Mouse (Mus musculus): Measurements from ENCODE around the gene Cntn1. TPM values are rescaled to one million over a fixed set of nuclear protein-coding genes. Genes with fewer than 3 reads are reported as not detected.
A peak's percentile ranks its signal among the peaks of the same experiment; 100 is the strongest.

Gene Cntn1
- polyA plus RNA-seq, 1 experiment from 2014 or later, result 1.4 TPM

DNA sequence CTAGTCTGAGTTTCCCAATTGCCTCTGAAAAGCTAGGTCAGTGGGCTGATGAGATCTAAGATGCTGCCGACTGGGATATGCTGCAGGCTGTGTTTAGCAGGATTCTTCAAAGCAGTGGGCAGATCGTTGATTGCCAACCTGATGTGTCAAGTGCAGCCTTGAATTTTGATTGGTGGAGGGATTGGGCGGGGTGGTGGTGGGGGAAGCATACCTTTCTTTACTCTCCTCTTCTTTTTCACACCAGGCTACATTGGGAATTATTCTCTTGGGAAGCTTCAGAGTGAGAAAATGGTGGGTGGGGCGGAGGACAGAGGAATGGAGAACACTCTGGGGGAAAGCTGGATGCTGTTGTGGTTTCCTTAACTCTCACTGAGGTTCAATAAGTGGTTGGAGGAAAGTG, 2.9 kb upstream of the Cntn1 start:
- Histone ChIP-seq H3K27me3 (ENCODE audit: control insufficient read depth, insufficient read depth, low read length) (no peaks in the 10 kb centered on the region), H3K9me3 (ENCODE audit: control insufficient read depth, low read length) (no peaks in the 10 kb centered on the region), H3K36me3 (ENCODE audit: control insufficient read depth, insufficient read depth, low read length) (no peaks in the 10 kb centered on the region), H3K27ac (replicated peaks) (no peak overlapping the region), H3K4me2 (replicated peaks; ENCODE audit: low read depth) (no peak overlapping the region), H3K9ac (ENCODE audit: low read length) (no peak overlapping the region), H3K4me1 (replicated peaks; ENCODE audit: control insufficient read depth, insufficient read depth) (no peaks in the 10 kb centered on the region), H3K4me3 (ENCODE audit: low read depth, low read length) (no peak overlapping the region)
- DNase-seq (ENCODE audit: low spot score) (no peak), ATAC-seq (ENCODE audit: low FRiP score, low TSS enrichment) (no peak)
- WGBS, result 69% methylated on average over 4 of the region's 4 CpGs
- TF ChIP-seq CTCF (IDR thresholded peaks at IDR 0.05; ENCODE audit: low read depth) (no peak), EP300 (optimal IDR thresholded peaks at IDR 0.05) (no peak)

DNA sequence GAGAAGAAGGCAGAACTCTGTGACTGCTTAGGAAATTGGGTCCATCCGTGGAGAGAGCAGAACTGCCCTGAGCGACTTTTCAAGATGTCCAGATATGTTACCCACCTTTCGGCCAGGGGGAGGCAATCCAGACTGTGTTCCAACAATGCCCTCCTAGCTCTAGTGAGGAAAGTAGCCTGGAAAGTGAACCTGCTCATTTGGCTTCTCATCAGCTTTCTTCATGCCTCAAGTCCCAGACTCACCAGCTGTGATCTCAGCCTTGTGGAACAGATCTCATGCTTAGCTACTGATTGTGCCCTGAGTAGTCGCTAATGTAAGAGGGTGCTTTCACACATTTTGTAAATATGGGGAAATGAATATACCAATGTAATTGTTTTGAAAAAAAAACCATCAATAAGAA, 2.4 kb upstream of the Cntn1 start:
- H3K27ac ChIP-seq (replicated peaks), result no peak overlapping the region
- H3K4me1 ChIP-seq (replicated peaks; ENCODE audit: control insufficient read depth, insufficient read depth), result no peaks in the 10 kb centered on the region
- 76% methylated on average over 4 of the region's 4 CpGs for WGBS
- DNase-seq (ENCODE audit: low spot score) (no peak), ATAC-seq (ENCODE audit: low FRiP score, low TSS enrichment) (no peak)
- no peaks in the 10 kb centered on the region for H3K9me3 ChIP-seq (ENCODE audit: control insufficient read depth, low read length)
- no peak overlapping the region for H3K9ac ChIP-seq (ENCODE audit: low read length)
- TF ChIP-seq EP300 (optimal IDR thresholded peaks at IDR 0.05), result no peak
- TF ChIP-seq CTCF (IDR thresholded peaks at IDR 0.05; ENCODE audit: low read depth), result no peak
- H3K36me3 ChIP-seq (ENCODE audit: control insufficient read depth, insufficient read depth, low read length), result no peaks in the 10 kb centered on the region
- H3K4me3 ChIP-seq (ENCODE audit: low read depth, low read length), result no peak overlapping the region
- no peak overlapping the region for H3K4me2 ChIP-seq (replicated peaks; ENCODE audit: low read depth)
- no peaks in the 10 kb centered on the region for H3K27me3 ChIP-seq (ENCODE audit: control insufficient read depth, insufficient read depth, low read length)

DNA sequence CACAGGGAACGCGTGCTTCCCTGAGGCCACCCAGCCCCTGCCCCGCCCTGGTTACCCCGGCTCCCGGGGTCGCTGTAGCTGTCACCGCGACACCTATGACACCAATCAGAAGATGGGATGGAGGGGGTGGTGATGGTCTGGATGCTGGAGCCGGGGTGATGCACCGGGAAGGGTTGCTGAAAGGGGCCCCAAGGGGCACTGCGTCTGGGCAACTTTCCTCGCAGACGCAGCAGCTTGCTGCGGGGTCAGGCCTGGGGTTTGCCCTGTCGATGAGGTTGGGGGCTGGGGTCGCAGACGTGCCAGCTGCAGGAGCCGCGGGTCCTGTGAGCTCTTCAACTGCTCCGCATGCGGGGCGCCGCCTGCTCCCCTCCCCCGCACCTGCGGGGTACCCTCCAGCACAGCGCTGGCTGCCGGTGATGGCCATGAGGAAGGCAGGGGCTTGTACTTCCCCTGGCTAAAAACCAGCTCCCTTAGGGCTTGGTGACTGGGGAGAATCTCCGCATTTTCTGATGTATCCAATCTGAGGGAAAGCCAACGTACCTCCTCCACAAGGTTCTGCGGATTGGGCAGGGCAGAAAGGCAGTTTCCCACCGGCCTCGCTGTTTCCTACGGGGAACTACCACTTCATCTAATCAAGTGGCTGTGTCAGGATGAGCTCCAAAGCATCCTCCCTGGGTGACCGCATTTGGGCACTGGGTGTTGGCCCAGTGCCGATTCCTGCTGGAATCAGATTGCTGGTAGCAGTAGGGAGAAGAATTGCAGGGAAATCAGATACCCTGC, 578 bp downstream of the Cntn1 start:
- peak; percentile 28 for DNase-seq (ENCODE audit: low spot score)
- Histone ChIP-seq H3K9ac (ENCODE audit: low read length) (no peak overlapping the region), H3K4me1 (replicated peaks; ENCODE audit: control insufficient read depth, insufficient read depth) (no peaks in the 10 kb centered on the region), H3K4me2 (replicated peaks; ENCODE audit: low read depth) (peak overlapping the region; percentile 75), H3K27me3 (ENCODE audit: control insufficient read depth, insufficient read depth, low read length) (no peaks in the 10 kb centered on the region), H3K27ac (replicated peaks) (no peak overlapping the region), H3K36me3 (ENCODE audit: control insufficient read depth, insufficient read depth, low read length) (no peaks in the 10 kb centered on the region), H3K4me3 (ENCODE audit: low read depth, low read length) (peak overlapping the region; percentile 43), H3K9me3 (ENCODE audit: control insufficient read depth, low read length) (no peaks in the 10 kb centered on the region)
- ATAC-seq (ENCODE audit: low FRiP score, low TSS enrichment), result peak; percentile 35; the same call in 1 of the 2 replicates
- no peak for TF ChIP-seq EP300 (optimal IDR thresholded peaks at IDR 0.05)
- TF ChIP-seq CTCF (IDR thresholded peaks at IDR 0.05; ENCODE audit: low read depth), result no peak
- 1% methylated on average over 35 of the region's 35 CpGs for WGBS

DNA sequence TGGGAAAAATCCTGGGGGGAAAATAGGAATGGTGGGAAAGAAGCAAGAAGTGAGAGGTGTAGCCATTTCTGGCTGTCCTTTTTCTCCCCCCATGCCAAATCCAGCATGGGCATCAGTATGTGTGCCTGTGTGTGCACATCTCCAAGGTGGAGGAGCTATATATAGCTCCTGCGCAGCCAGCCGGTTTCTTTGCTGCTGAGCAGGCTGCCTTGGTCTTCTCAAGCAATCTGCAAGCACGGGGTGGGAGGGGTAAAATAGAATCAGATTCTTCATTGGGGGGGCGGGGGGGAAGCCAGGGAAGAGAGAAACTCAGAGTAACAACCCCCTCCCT, 1.1 kb downstream of the Cntn1 start:
- TF ChIP-seq EP300 (optimal IDR thresholded peaks at IDR 0.05) (no peak), CTCF (IDR thresholded peaks at IDR 0.05; ENCODE audit: low read depth) (no peak)
- Histone ChIP-seq H3K4me2 (replicated peaks; ENCODE audit: low read depth) (peak overlapping the region; percentile 75), H3K4me3 (ENCODE audit: low read depth, low read length) (peak overlapping the region; percentile 43; the same call in 1 of the 2 replicates), H3K27me3 (ENCODE audit: control insufficient read depth, insufficient read depth, low read length) (no peaks in the 10 kb centered on the region), H3K27ac (replicated peaks) (no peak overlapping the region), H3K4me1 (replicated peaks; ENCODE audit: control insufficient read depth, insufficient read depth) (no peaks in the 10 kb centered on the region), H3K9ac (ENCODE audit: low read length) (no peak overlapping the region), H3K9me3 (ENCODE audit: control insufficient read depth, low read length) (no peaks in the 10 kb centered on the region), H3K36me3 (ENCODE audit: control insufficient read depth, insufficient read depth, low read length) (no peaks in the 10 kb centered on the region)
- 12% methylated on average over 4 of the region's 4 CpGs for WGBS
- DNase-seq (ENCODE audit: low spot score), result no peak
- no peak for ATAC-seq (ENCODE audit: low FRiP score, low TSS enrichment)

DNA sequence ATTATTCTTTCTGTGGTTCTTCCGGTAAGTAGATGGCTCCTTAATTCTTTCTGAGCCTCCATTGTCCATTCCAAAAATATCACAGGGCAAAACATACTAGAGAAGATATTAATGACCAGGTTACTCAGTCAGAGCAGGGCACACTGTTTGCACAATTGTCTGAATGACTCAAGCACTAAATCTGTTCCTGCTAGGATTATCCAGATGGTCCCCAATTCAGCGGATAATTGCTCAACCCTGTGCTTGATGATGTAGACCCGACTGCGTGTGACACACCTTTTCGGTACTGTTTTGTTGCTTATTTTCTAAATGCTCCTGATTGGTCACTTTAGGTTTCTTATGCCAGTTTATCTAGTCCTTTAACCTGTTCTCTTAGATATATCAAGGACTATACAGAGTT, 6.6 kb downstream of the Cntn1 start:
- ATAC-seq (ENCODE audit: low FRiP score, low TSS enrichment), result no peak
- Histone ChIP-seq H3K27ac (replicated peaks) (no peak overlapping the region), H3K36me3 (ENCODE audit: control insufficient read depth, insufficient read depth, low read length) (no peaks in the 10 kb centered on the region), H3K4me2 (replicated peaks; ENCODE audit: low read depth) (no peak overlapping the region), H3K9ac (ENCODE audit: low read length) (no peak overlapping the region), H3K4me3 (ENCODE audit: low read depth, low read length) (no peak overlapping the region), H3K9me3 (ENCODE audit: control insufficient read depth, low read length) (no peaks in the 10 kb centered on the region), H3K27me3 (ENCODE audit: control insufficient read depth, insufficient read depth, low read length) (no peaks in the 10 kb centered on the region), H3K4me1 (replicated peaks; ENCODE audit: control insufficient read depth, insufficient read depth) (no peaks in the 10 kb centered on the region)
- 91% methylated on average over 5 of the region's 5 CpGs for WGBS
- no peak for TF ChIP-seq EP300 (optimal IDR thresholded peaks at IDR 0.05)
- TF ChIP-seq CTCF (IDR thresholded peaks at IDR 0.05; ENCODE audit: low read depth), result no peak
- no peak for DNase-seq (ENCODE audit: low spot score)

DNA sequence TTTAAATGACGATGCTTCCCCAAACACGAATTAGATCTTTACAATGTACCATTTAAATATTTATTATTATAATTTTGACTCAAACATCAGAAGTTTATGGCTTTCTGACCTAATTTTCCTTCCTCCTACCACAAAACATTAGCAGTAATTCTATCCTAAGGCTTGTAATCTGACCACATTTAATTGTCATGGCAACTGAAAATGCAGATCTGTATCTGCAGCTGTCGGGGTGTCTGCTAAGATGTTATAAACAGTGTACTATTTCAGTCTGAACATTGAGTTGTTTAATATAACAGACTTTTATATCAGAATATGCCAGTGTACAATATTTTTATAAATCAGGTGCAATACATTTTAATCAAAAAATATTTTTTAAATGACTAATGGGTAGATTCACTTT, 10.0 kb downstream of the Cntn1 start:
- no peaks in the 10 kb centered on the region for H3K36me3 ChIP-seq (ENCODE audit: control insufficient read depth, insufficient read depth, low read length)
- no peak overlapping the region for H3K4me2 ChIP-seq (replicated peaks; ENCODE audit: low read depth)
- TF ChIP-seq EP300 (optimal IDR thresholded peaks at IDR 0.05) (no peak), CTCF (IDR thresholded peaks at IDR 0.05; ENCODE audit: low read depth) (no peak)
- H3K27ac ChIP-seq (replicated peaks), result no peak overlapping the region
- no peak overlapping the region for H3K9ac ChIP-seq (ENCODE audit: low read length)
- no peaks in the 10 kb centered on the region for H3K4me1 ChIP-seq (replicated peaks; ENCODE audit: control insufficient read depth, insufficient read depth)
- no peaks in the 10 kb centered on the region for H3K9me3 ChIP-seq (ENCODE audit: control insufficient read depth, low read length)
- H3K4me3 ChIP-seq (ENCODE audit: low read depth, low read length), result no peak overlapping the region
- DNase-seq (ENCODE audit: low spot score) (no peak), ATAC-seq (ENCODE audit: low FRiP score, low TSS enrichment) (no peak)
- no peaks in the 10 kb centered on the region for H3K27me3 ChIP-seq (ENCODE audit: control insufficient read depth, insufficient read depth, low read length)
- WGBS, result 57% methylated on average over 3 of the region's 3 CpGs
